Mouse (Mus musculus): ENCODE measurements around the gene Taldo1. TPM values are rescaled to one million over a fixed set of nuclear protein-coding genes. Genes with fewer than 3 reads are reported as not detected.
"Not testable (repeated sequence)": the region's sequence is repeated elsewhere in the genome, so short reads cannot be mapped to it uniquely, and the experiment has no call there.

Taldo1 gene
- polyA plus RNA-seq, 1 experiment from 2014 or later = 322 TPM

GRCm38 (mm10) chr7:141394771-141395170 is 2.8 kb downstream of the Taldo1 start:
- Histone ChIP-seq H3K9ac (ENCODE audit: low read depth, low read length) (no peak overlapping the region), H3K4me2 (replicated peaks; ENCODE audit: low read depth, low read length) (no peak overlapping the region), H3K4me3 (ENCODE audit: low read length) (no peak overlapping the region), H3K36me3 (ENCODE audit: control insufficient read depth, insufficient read depth, low read length) (peaks cover 29% of the 10 kb centered on the region), H3K27ac (ENCODE audit: low read depth, low read length) (no peak overlapping the region), H3K4me1 (ENCODE audit: control insufficient read depth, insufficient read depth, low read length) (peaks cover 8% of the 10 kb centered on the region), H3K9me3 (ENCODE audit: control insufficient read depth, low read length) (no peaks in the 10 kb centered on the region), H3K27me3 (ENCODE audit: control insufficient read depth, insufficient read depth, low read length) (no peaks in the 10 kb centered on the region)
- no peak for ATAC-seq (ENCODE audit: low FRiP score, low TSS enrichment)
- WGBS = 28% methylated on average over 6 of the region's 6 CpGs

- WGBS = 76% methylated on average over 1 of the region's 1 CpGs
- H3K9me3 ChIP-seq (ENCODE audit: control insufficient read depth, low read length) = no peaks in the 10 kb centered on the region
- peaks cover 35% of the 10 kb centered on the region for H3K36me3 ChIP-seq (ENCODE audit: control insufficient read depth, insufficient read depth, low read length)
- H3K4me3 ChIP-seq (ENCODE audit: low read length) = no peak overlapping the region
- no peak for ATAC-seq (ENCODE audit: low FRiP score, low TSS enrichment)
- no peak overlapping the region for H3K4me2 ChIP-seq (replicated peaks; ENCODE audit: low read depth, low read length)
- H3K27me3 ChIP-seq (ENCODE audit: control insufficient read depth, insufficient read depth, low read length) = no peaks in the 10 kb centered on the region
- no peak overlapping the region for H3K27ac ChIP-seq (ENCODE audit: low read depth, low read length)
- H3K9ac ChIP-seq (ENCODE audit: low read depth, low read length) = no peak overlapping the region
- H3K4me1 ChIP-seq (ENCODE audit: control insufficient read depth, insufficient read depth, low read length) = peaks cover 8% of the 10 kb centered on the region
These were observed 3.3 kb downstream of the Taldo1 start for GRCm38 (mm10) chr7:141395348-141395747.

- Histone ChIP-seq H3K4me2 (replicated peaks; ENCODE audit: low read depth, low read length) (no peak overlapping the region), H3K9me3 (ENCODE audit: control insufficient read depth, low read length) (no peaks in the 10 kb centered on the region), H3K27ac (ENCODE audit: low read depth, low read length) (no peak overlapping the region), H3K9ac (ENCODE audit: low read depth, low read length) (no peak overlapping the region), H3K4me1 (ENCODE audit: control insufficient read depth, insufficient read depth, low read length) (no peaks in the 10 kb centered on the region), H3K27me3 (ENCODE audit: control insufficient read depth, insufficient read depth, low read length) (no peaks in the 10 kb centered on the region), H3K36me3 (ENCODE audit: control insufficient read depth, insufficient read depth, low read length) (peaks cover 55% of the 10 kb centered on the region), H3K4me3 (ENCODE audit: low read length) (no peak overlapping the region)
- ATAC-seq (ENCODE audit: low FRiP score, low TSS enrichment) = peak; percentile 78
- WGBS = 48% methylated on average over 5 of the region's 5 CpGs
These were observed 11.3 kb downstream of the Taldo1 start for GRCm38 (mm10) chr7:141403305-141403704.

- Histone ChIP-seq H3K4me2 (replicated peaks; ENCODE audit: low read depth, low read length) (no peak overlapping the region), H3K9me3 (ENCODE audit: control insufficient read depth, low read length) (no peaks in the 10 kb centered on the region), H3K4me1 (ENCODE audit: control insufficient read depth, insufficient read depth, low read length) (no peaks in the 10 kb centered on the region), H3K4me3 (ENCODE audit: low read length) (no peak overlapping the region), H3K27ac (ENCODE audit: low read depth, low read length) (no peak overlapping the region), H3K36me3 (ENCODE audit: control insufficient read depth, insufficient read depth, low read length) (peaks cover 48% of the 10 kb centered on the region), H3K9ac (ENCODE audit: low read depth, low read length) (no peak overlapping the region), H3K27me3 (ENCODE audit: control insufficient read depth, insufficient read depth, low read length) (no peaks in the 10 kb centered on the region)
- WGBS = 79% methylated on average over 4 of the region's 4 CpGs
- ATAC-seq (ENCODE audit: low FRiP score, low TSS enrichment) = no peak
These were observed 13.5 kb downstream of the Taldo1 start for GRCm38 (mm10) chr7:141405466-141405865.

GRCm38 (mm10) chr7:141407670-141408069 is 15.7 kb downstream of the Taldo1 start:
- H3K27me3 ChIP-seq (ENCODE audit: control insufficient read depth, insufficient read depth, low read length); H3K9ac ChIP-seq (ENCODE audit: low read depth, low read length); ATAC-seq (ENCODE audit: low FRiP score, low TSS enrichment); H3K4me1 ChIP-seq (ENCODE audit: control insufficient read depth, insufficient read depth, low read length); H3K4me2 ChIP-seq (replicated peaks; ENCODE audit: low read depth, low read length); H3K9me3 ChIP-seq (ENCODE audit: control insufficient read depth, low read length); H3K27ac ChIP-seq (ENCODE audit: low read depth, low read length); H3K4me3 ChIP-seq (ENCODE audit: low read length): not testable (repeated sequence)
- 96% methylated on average over 7 of the region's 7 CpGs for WGBS
- peaks cover 33% of the 10 kb centered on the region for H3K36me3 ChIP-seq (ENCODE audit: control insufficient read depth, insufficient read depth, low read length)

GRCm38 (mm10) chr7:141408833-141409232 is 16.8 kb downstream of the Taldo1 start:
- peak; percentile 47 for ATAC-seq (ENCODE audit: low FRiP score, low TSS enrichment)
- WGBS = 16% methylated on average over 11 of the region's 11 CpGs

GRCm38 (mm10) chr7:141410631-141411030 is 18.6 kb downstream of the Taldo1 start:
- H3K27me3 ChIP-seq (ENCODE audit: control insufficient read depth, insufficient read depth, low read length) = no peaks in the 10 kb centered on the region
- H3K36me3 ChIP-seq (ENCODE audit: control insufficient read depth, insufficient read depth, low read length) = peaks cover 24% of the 10 kb centered on the region
- H3K9me3 ChIP-seq (ENCODE audit: control insufficient read depth, low read length) = no peaks in the 10 kb centered on the region
- WGBS = 94% methylated on average over 8 of the region's 8 CpGs
- peaks cover 7% of the 10 kb centered on the region; the same call in 1 of the 2 replicates for H3K4me1 ChIP-seq (ENCODE audit: control insufficient read depth, insufficient read depth, low read length)
- no peak overlapping the region for H3K4me2 ChIP-seq (replicated peaks; ENCODE audit: low read depth, low read length)
- no peak overlapping the region for H3K27ac ChIP-seq (ENCODE audit: low read depth, low read length)
- no peak overlapping the region for H3K9ac ChIP-seq (ENCODE audit: low read depth, low read length)
- no peak for ATAC-seq (ENCODE audit: low FRiP score, low TSS enrichment)
- H3K4me3 ChIP-seq (ENCODE audit: low read length) = no peak overlapping the region

More at GRCm38 (mm10) chr7:141408833-141409232, 16.8 kb downstream of the Taldo1 start:
- no peaks in the 10 kb centered on the region for H3K9me3 ChIP-seq (ENCODE audit: control insufficient read depth, low read length)
- no peak overlapping the region for H3K4me3 ChIP-seq (ENCODE audit: low read length)
- H3K4me2 ChIP-seq (replicated peaks; ENCODE audit: low read depth, low read length) = no peak overlapping the region
- peaks cover 7% of the 10 kb centered on the region; the same call in 1 of the 2 replicates for H3K4me1 ChIP-seq (ENCODE audit: control insufficient read depth, insufficient read depth, low read length)
- no peaks in the 10 kb centered on the region for H3K27me3 ChIP-seq (ENCODE audit: control insufficient read depth, insufficient read depth, low read length)
- no peak overlapping the region for H3K27ac ChIP-seq (ENCODE audit: low read depth, low read length)
- H3K9ac ChIP-seq (ENCODE audit: low read depth, low read length) = no peak overlapping the region
- H3K36me3 ChIP-seq (ENCODE audit: control insufficient read depth, insufficient read depth, low read length) = peaks cover 24% of the 10 kb centered on the region

GRCm38 (mm10) chr7:141411667-141412066 is 19.7 kb downstream of the Taldo1 start:
- Histone ChIP-seq H3K4me3 (ENCODE audit: low read length) (no peak overlapping the region), H3K9ac (ENCODE audit: low read depth, low read length) (no peak overlapping the region), H3K4me2 (replicated peaks; ENCODE audit: low read depth, low read length) (no peak overlapping the region), H3K27me3 (ENCODE audit: control insufficient read depth, insufficient read depth, low read length) (no peaks in the 10 kb centered on the region), H3K36me3 (ENCODE audit: control insufficient read depth, insufficient read depth, low read length) (peaks cover 24% of the 10 kb centered on the region), H3K4me1 (ENCODE audit: control insufficient read depth, insufficient read depth, low read length) (peaks cover 7% of the 10 kb centered on the region; the same call in 1 of the 2 replicates), H3K27ac (ENCODE audit: low read depth, low read length) (no peak overlapping the region), H3K9me3 (ENCODE audit: control insufficient read depth, low read length) (no peaks in the 10 kb centered on the region)
- 100% methylated on average over 1 of the region's 1 CpGs for WGBS
- no peak for ATAC-seq (ENCODE audit: low FRiP score, low TSS enrichment)

GRCm38 (mm10) chr7:141413331-141413730 is 21.3 kb downstream of the Taldo1 start:
- Histone ChIP-seq H3K27ac (ENCODE audit: low read depth, low read length) (peak overlapping the region; percentile 85), H3K4me2 (replicated peaks; ENCODE audit: low read depth, low read length) (peak overlapping the region; percentile 88), H3K9ac (ENCODE audit: low read depth, low read length) (peak overlapping the region; percentile 89), H3K4me3 (ENCODE audit: low read length) (peak overlapping the region; percentile 71), H3K9me3 (ENCODE audit: control insufficient read depth, low read length) (no peaks in the 10 kb centered on the region), H3K4me1 (ENCODE audit: control insufficient read depth, insufficient read depth, low read length) (peaks cover 7% of the 10 kb centered on the region; the same call in 1 of the 2 replicates), H3K27me3 (ENCODE audit: control insufficient read depth, insufficient read depth, low read length) (no peaks in the 10 kb centered on the region), H3K36me3 (ENCODE audit: control insufficient read depth, insufficient read depth, low read length) (peaks cover 19% of the 10 kb centered on the region)
- peak; percentile 9; the same call in 1 of the 2 replicates for ATAC-seq (ENCODE audit: low FRiP score, low TSS enrichment)
- 2% methylated on average over 16 of the region's 16 CpGs for WGBS

Data from kidney, embryonic 14.5 days (tissue).